Mouse (Mus musculus): Measurements from ENCODE around the gene Pilrb1. TPM values are rescaled to one million over a fixed set of nuclear protein-coding genes. Genes with fewer than 3 reads are reported as not detected.
"Not testable (repeated sequence)": the region's sequence is repeated elsewhere in the genome, so short reads cannot be mapped to it uniquely, and the experiment has no call there.

The Pilrb1 gene
- 2.0 and 2.8 TPM in 2 replicates for polyA plus RNA-seq (2015; fragmentation: Nextera tagmentation; extraction: Ambion mirVana)

DNA sequence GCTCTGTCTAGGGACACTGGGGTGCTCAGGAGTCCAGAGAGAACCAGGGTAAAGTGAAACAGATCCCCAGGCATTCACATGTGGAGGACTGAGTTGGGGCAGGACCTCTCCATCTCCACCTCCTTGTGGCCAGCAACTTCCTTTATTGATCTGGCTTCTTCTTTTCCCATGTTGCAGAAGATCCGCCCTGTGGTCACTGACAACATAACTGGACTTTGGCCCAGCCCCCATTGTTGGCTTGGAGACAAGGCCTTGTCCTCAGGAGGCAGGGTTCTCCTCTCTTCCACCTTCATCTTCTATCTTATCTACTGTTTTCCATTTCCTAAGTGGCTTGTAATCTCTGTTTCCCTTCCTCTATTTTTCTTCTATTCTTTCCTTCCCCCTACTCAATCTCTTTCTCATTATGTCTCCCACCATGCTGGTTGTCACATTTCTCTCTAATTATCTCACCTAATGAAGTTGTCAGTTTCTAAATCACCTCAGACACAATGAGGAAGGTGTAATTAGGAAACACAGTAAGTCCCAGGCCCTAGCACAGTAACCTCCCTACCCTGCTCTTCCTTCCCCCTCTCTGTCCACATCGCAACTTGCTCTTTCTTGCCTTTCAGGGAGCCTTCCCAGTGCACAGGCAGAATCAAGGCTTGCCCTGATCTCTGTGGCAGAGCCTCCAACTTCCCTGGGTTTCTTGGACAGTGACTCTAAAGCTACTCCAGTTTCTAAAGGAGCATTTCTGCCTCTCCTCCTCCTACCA is at the start of gene Pilrb1:
Gene Pilrb1, minus strand, starts transcription at position 147 of the 751 bp plus-strand sequence.
- DNase-seq (ENCODE audit: low spot score), result not testable (repeated sequence)

- DNase-seq (ENCODE audit: low spot score), result no peak
These were observed 39.9 kb upstream of the Pilrb1 start for GRCm38 (mm10) chr5:137897812-137898211.

- DNase-seq (ENCODE audit: low spot score), result no peak
These were observed 35.0 kb upstream of the Pilrb1 start for GRCm38 (mm10) chr5:137892954-137893353.

GRCm38 (mm10) chr5:137887666-137888065 is 29.8 kb upstream of the Pilrb1 start:
- no peak for DNase-seq (ENCODE audit: low spot score)

- peak; percentile 45 for DNase-seq (ENCODE audit: low spot score)
These were observed 28.0 kb upstream of the Pilrb1 start for GRCm38 (mm10) chr5:137885894-137886293.

- no peak for DNase-seq (ENCODE audit: low spot score)
These were observed 25.4 kb upstream of the Pilrb1 start for GRCm38 (mm10) chr5:137883345-137883744.

DNA sequence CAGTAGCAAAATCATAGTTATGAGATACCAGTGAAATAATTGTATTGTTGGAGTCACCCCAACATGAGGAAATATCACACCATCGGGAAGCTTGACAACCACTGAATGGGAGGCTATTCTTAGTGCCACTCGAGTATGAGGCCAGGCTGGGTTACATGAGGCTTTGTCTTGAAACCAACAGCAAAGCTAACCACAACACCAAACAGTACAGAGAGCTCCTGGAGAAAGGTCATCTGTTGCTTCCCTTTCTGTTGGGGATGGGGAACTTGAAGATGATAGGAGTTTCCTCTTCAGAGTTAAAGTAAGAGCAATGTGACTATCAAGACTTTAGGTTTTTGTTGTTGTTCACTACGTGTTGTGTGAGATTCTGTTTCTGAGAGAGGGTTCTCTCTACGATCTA is 25.0 kb upstream of the Pilrb1 start:
- no peak for DNase-seq (ENCODE audit: low spot score)

DNA sequence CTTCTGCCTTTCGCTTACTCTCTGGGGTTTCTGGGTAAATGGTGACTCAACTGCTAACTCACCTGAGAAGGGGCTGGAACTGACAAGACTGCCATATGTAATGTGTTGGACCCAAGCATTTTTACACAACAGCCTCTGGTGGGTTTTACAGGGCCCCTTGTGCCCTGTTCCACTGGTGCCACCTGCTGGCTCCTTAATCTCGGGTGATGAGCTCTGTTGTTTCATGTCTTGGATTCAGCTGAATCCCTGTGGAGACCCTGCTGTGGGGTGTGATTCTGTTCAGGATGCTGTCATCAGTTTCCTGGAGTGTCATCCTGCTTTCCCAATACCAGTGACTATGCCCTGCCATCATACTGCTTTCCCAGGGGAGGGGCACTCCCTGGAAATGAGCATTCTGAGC is 20.0 kb upstream of the Pilrb1 start:
- peak; percentile 43 for DNase-seq (ENCODE audit: low spot score)

DNA sequence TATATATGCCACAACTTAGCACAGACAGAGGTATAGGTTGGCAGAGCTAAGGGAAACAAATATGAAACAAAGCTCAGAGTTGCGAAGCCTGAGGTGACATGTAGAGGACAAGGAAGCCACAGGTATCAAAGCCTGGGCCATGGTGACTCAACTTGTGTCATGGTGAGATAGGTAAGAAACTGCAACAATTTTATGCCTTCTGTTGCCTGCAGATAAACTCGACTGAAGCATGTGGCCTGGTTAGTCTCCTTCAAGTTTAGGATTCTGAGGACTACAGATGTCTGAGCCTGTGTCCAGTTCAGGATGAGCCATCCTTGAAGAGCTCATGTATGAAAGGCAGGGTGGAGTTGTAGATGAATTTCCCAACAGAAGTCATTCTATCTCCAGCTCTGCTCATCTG is 17.1 kb upstream of the Pilrb1 start:
- DNase-seq (ENCODE audit: low spot score), result no peak

- DNase-seq (ENCODE audit: low spot score), result not testable (repeated sequence)
These were observed 14.4 kb upstream of the Pilrb1 start for GRCm38 (mm10) chr5:137872381-137872702.

DNA sequence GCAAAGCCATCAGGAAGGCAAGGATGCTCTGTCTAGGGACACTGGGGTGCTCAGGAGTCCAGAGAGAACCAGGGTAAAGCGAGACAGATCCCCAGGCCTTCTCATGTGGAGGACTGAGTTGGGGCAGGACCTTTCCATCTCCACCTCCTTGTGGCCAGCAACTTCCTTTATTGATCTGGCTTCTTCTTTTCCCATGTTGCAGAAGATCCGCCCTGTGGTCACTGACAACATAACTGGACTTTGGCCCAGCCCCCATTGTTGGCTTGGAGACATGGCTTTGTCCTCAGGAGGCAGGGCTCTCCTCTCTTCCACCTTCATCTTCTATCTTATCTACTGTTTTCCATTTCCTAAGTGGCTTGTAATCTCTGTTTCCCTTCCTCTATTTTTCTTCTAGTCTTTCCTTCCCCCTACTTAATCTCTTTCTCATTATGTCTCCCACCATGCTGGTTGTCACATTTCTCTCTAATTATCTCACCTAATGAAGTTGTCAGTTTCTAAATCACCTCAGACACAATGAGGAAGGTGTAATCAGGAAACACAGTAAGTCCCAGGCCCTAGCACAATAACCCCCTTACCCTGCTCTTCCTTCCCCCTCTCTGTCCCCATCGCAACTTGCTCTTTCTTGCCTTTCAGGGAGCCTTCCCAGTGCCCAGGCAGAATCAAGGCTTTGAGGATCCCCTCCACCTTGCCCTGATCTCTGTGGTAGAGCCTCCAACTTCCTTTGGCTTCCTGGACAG is 13.9 kb upstream of the Pilrb1 start, which contains the start of gene Pilrb2:
Gene Pilrb2, minus strand, starts transcription at position 172 of the 737 bp plus-strand sequence.
- DNase-seq (ENCODE audit: low spot score), result not testable (repeated sequence)

DNA sequence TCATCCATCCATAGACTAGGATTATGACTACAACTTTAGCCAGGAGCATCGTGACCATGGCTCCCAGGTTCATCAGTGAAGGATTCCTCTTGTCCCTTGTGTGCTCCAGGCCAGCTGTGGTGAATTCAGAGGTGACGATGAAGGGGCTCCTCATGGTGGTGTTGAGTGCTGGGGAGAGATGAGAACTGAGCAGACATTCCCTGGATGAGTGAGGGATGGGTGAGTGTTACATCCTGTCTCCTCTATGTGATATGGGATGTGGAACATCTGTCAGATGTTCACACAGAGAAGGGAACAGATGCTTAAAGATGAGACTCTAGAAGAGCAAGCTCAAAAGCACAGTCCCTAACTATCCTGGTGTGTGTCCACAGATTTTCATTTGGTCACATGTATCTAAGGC is 10.7 kb upstream of the Pilrb1 start:
- not testable (repeated sequence) for DNase-seq (ENCODE audit: low spot score)

DNA sequence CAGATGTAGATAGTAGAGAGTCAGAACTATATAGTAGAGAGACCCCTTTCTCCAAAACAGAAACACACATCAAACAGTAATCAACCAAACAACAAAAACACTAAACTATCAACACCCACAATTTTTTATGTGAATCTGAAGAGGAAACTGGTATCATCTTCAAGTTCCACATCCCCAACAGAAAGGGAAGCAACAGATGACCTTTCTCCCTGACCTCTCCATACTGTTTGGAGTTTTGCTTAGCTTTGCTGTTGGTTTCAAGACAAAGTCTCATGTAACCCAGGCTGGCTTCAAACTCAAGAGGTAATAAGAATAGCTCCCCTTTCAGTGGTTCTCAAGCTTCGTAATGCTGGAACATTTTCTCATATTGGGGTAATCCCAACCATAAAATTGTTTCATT is 6.1 kb upstream of the Pilrb1 start:
- not testable (repeated sequence) for DNase-seq (ENCODE audit: low spot score)

- not testable (repeated sequence) for DNase-seq (ENCODE audit: low spot score)
These were observed 1.0 kb downstream of the Pilrb1 start for GRCm38 (mm10) chr5:137856870-137857269.

GRCm38 (mm10) chr5:137854907-137855306 is 3.0 kb downstream of the Pilrb1 start:
- DNase-seq (ENCODE audit: low spot score), result not testable (repeated sequence)

- DNase-seq (ENCODE audit: low spot score), result not testable (repeated sequence)
These were observed 7.6 kb downstream of the Pilrb1 start for GRCm38 (mm10) chr5:137850313-137850712.

DNA sequence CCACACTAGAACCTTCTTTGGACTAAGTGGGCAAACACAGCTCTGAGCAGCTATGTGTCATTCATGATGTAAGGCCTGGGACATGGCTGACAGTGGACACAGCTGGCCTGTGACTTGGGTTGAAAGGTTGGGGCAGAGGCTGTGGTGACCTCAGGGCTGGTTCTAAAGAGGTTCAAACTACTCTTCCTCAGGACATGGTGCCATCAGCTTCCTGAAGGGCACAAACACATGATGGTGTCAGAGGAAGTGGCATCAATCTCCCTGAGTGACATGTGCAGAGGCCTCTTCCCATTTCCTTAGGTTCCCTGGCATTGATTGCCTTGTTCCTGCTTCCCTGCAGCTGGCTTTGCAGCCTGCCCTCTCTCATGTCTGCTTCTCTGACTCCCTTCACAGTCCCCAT is 20.8 kb downstream of the Pilrb1 start:
- DNase-seq (ENCODE audit: low spot score), result not testable (repeated sequence)

DNA sequence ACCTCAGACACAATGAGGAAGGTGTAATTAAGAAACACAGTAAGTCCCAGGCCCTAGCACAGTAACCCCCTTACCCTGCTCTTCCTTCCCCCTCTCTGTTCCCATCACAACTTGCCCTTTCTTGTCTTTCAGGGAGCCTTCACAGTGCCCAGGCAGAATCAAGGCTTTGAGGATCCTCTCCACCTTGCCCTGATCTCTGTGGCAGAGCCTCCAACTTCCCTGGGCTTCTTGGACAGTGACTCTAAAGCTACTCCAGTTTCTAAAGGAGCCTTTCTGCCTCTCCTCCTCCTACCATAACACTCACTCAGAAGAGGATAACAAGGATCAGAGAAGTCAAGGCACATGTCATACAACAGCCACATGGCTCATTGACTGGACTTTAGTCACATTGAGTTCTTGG is 21.3 kb downstream of the Pilrb1 start:
- no peak for DNase-seq (ENCODE audit: low spot score)

DNA sequence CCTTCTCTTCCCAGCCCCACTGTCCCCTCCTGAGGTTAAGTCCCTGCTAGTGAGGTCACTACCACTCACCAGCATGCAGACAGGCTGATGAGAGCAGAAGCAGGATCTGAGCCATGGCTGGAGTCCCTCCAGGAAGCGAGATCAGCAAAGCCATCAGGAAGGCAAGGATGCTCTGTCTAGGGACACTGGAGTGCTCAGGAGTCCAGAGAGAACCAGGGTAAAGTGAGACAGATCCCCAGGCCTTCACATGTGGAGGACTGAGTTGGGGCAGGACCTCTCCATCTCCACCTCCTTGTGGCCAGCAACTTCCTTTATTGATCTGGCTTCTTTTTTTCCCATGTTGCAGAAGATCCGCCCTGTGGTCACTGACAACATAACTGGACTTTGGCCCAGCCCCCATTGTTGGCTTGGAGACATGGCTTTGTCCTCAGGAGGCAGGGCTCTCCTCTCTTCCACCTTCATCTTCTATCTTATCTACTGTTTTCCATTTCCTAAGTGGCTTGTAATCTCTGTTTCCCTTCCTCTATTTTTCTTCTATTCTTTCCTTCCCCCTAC is 21.9 kb downstream of the Pilrb1 start, which contains the start of gene Pilra:
Gene Pilra, minus strand, starts transcription at position 316 of the 555 bp plus-strand sequence.
- not testable (repeated sequence) for DNase-seq (ENCODE audit: low spot score)

DNA sequence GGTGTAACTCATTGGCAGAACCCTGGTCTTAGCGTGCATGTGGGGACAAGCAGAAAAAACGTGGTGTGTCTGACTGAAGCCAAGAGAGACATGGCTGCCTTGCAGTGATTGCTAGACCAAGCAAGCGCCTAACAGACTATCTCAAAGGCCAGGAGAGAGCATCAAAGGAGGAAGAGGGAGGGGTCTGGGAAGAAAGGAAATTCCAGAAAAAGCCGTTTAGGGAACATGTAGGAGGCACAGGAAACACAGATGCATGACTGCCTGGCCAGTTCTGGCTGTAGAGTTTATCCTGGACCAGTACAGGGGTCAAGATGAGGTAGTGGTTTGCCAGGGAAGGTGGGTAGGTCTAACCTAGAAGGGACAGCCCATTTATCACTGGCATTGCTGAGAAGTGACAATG is 24.4 kb downstream of the Pilrb1 start:
- DNase-seq (ENCODE audit: low spot score), result no peak

- no peak for DNase-seq (ENCODE audit: low spot score)
These were observed 26.4 kb downstream of the Pilrb1 start for GRCm38 (mm10) chr5:137831506-137831905.

- DNase-seq (ENCODE audit: low spot score), result no peak
These were observed 26.8 kb downstream of the Pilrb1 start for GRCm38 (mm10) chr5:137831106-137831505.

Measured in thymus, postnatal 0 days (tissue).